Mouse (Mus musculus): ENCODE results near the gene Fcgr3. TPM values are rescaled to one million over a fixed set of nuclear protein-coding genes. Genes with fewer than 3 reads are reported as not detected.

Fcgr3 gene
- total and polyA plus RNA-seq, 3 experiments = 3.7 to 8.5 (median 6.1) TPM

- Histone ChIP-seq H3K36me3 (replicated peaks in 1 of 2; ENCODE audit: control insufficient read depth in 1 of 2, insufficient read depth in 1 of 2, low read length in 1 of 2) (no peaks in the 10 kb centered on the region), H3K9me3 (replicated peaks; ENCODE audit: low read length) (no peaks in the 10 kb centered on the region), H3K4me2 (ENCODE audit: insufficient read depth, low read depth, poor library complexity, severe bottlenecking) (peak overlapping the region; percentile 58), H3K4me1 (ENCODE audit: control insufficient read depth in 1 of 2, insufficient read depth in 2 of 2) (peaks cover 6 to 17% of the 10 kb centered on the region in 2 experiments), H3K4me3 (replicated peaks in 1 of 3; ENCODE audit: low read depth in 2 of 3, low read length in 2 of 3, poor library complexity in 1 of 3) (peak overlapping the region in 2 of 3 experiments; percentile 52 to 65), H3K27ac (ENCODE audit: insufficient read depth, low read depth) (no peak overlapping the region), H3K27me3 (replicated peaks) (no peaks in the 10 kb centered on the region), H3K9ac (ENCODE audit: insufficient read depth, low read depth) (peak overlapping the region; percentile 20; the same call in 1 of the 2 replicates), H3K79me2 (replicated peaks; ENCODE audit: control insufficient read depth, extremely low read depth, insufficient read depth, poor library complexity, severe bottlenecking) (no peaks in the 10 kb centered on the region)
- no peak for TF ChIP-seq CHD1 (IDR thresholded peaks at IDR 0.05; ENCODE audit: low read depth, low read length)
- TF ChIP-seq CTCF (conservative IDR thresholded peaks at IDR 0.05 in 1 of 2, IDR thresholded peaks at IDR 0.05 in 1 of 2; ENCODE audit: low read depth in 2 of 2, low read length in 2 of 2) = peak in 1 of 2 experiments; percentile 41; a peak in 2 of 4 replicates
- no peak for TF ChIP-seq MEF2A (IDR thresholded peaks at IDR 0.05; ENCODE audit: borderline replicate concordance, low read depth, low read length)
- TF ChIP-seq MXI1 (IDR thresholded peaks at IDR 0.05; ENCODE audit: low read depth, low read length) = 0 out of 2 replicates have a peak, but pooled peaks have one; percentile 19
- TF ChIP-seq SMC3 (IDR thresholded peaks at IDR 0.05; ENCODE audit: low read depth, low read length) = 0 out of 2 replicates have a peak, but pooled peaks have one; percentile 11
- DNase-seq (ENCODE audit: extremely low read depth) = no peak
- in situ Hi-C loops (cut with MboI; ENCODE audit: low pct_ligation_motif_present, low pct_unique_long_range_greater_than_20kb, low sequenced_read_pairs) (loop anchor here (5.0 kb wide), 2 partner anchors 109 to 216 kb away; partner anchors contain the start of gene Tomm40l), dilution Hi-C loops (cut with MboI; ENCODE audit: extremely low pct_ligation_motif_present, extremely low pct_unique_long_range_greater_than_20kb, low sequenced_read_pairs) (no loop called here)
Observed at GRCm38 (mm10) chr1:171112986-171113385, 48.3 kb upstream of the Fcgr3 start.

DNA sequence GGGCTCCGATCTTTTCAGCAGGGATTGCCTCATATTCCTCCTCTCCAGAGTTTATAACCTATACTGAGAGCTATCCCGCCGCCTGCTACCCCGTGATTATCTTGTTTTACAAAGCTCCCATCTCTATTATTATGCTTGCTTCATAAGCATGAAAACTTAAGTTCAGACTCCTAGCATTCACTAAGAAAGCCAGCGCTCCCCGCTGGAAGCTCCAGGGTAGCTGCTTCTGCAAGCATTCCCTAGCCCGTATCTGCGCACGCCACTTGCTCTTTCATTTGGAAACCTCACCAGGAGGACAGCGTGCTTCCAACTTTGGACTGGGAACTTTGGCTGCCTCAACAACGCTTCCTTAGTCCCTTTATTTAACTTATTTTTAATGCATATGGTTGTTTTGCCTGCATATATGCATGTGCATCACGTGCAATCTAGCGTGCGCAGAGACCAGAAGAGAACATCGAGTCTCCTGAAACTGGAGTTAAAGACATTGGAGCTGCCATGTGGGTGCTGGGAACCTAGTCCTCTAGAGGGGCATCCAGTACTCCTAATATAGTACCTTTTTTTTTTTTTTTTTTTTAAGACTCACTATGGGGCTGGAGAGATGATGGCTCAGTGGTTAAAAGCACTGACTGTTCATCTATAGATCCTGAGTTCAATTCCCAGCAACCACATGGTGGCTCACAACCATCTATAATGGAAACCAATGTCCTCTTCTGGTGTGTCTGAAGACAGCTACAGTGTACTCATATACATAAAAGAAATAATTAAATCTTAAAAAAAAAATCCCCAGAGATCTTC lies 47.2 kb upstream of the Fcgr3 start:
- no peaks in the 10 kb centered on the region for H3K27me3 ChIP-seq (replicated peaks)
- H3K4me2 ChIP-seq (ENCODE audit: insufficient read depth, low read depth, poor library complexity, severe bottlenecking) = peak overlapping the region; percentile 93
- peak overlapping the region; percentile 72 for H3K9ac ChIP-seq (ENCODE audit: insufficient read depth, low read depth)
- DNase-seq (ENCODE audit: extremely low read depth) = no peak
- dilution Hi-C loops (cut with MboI; ENCODE audit: extremely low pct_ligation_motif_present, extremely low pct_unique_long_range_greater_than_20kb, low sequenced_read_pairs) = no loop called here
- TF ChIP-seq ZKSCAN1 (IDR thresholded peaks at IDR 0.05; ENCODE audit: borderline replicate concordance, low read depth, low read length) = no peak
- peak; percentile 64; the same call in 1 of the 2 replicates for TF ChIP-seq MAX (IDR thresholded peaks at IDR 0.05; ENCODE audit: low read length)
- TF ChIP-seq TBP (conservative IDR thresholded peaks at IDR 0.05; ENCODE audit: low read depth, low read length) = 0 out of 2 replicates have a peak, but pooled peaks have one; percentile 29
- peak; percentile 70 for TF ChIP-seq MXI1 (IDR thresholded peaks at IDR 0.05; ENCODE audit: low read depth, low read length)
- no peak for TF ChIP-seq ZMIZ1 (IDR thresholded peaks at IDR 0.05; ENCODE audit: low read depth, low read length)
- no peak for TF ChIP-seq CHD1 (IDR thresholded peaks at IDR 0.05; ENCODE audit: low read depth, low read length)
- no peak for TF ChIP-seq POLR2A (IDR thresholded peaks at IDR 0.05; ENCODE audit: low read depth, low read length)
- TF ChIP-seq SIN3A (IDR thresholded peaks at IDR 0.05; ENCODE audit: low read length) = no peak
- TF ChIP-seq EP300 (IDR thresholded peaks at IDR 0.05; ENCODE audit: low read length) = no peak
- TF ChIP-seq UBTF (IDR thresholded peaks at IDR 0.05; ENCODE audit: low read depth, low read length) = 0 out of 2 replicates have a peak, but pooled peaks have one; percentile 45
- no peak for TF ChIP-seq ELF1 (IDR thresholded peaks at IDR 0.05; ENCODE audit: low read depth, low read length)
- TF ChIP-seq BHLHE40 (IDR thresholded peaks at IDR 0.05; ENCODE audit: low read depth, low read length) = peak; percentile 93
- TF ChIP-seq MYC (IDR thresholded peaks at IDR 0.05; ENCODE audit: low read depth, low read length) = no peak
- TF ChIP-seq ZNF384 (IDR thresholded peaks at IDR 0.05; ENCODE audit: low read depth, low read length) = peak; percentile 86
- TF ChIP-seq JUND (conservative IDR thresholded peaks at IDR 0.05; ENCODE audit: low read depth, low read length) = no peak
- no peak for TF ChIP-seq CHD2 (IDR thresholded peaks at IDR 0.05; ENCODE audit: low read length)
- TF ChIP-seq ETS1 (conservative IDR thresholded peaks at IDR 0.05; ENCODE audit: low read depth, low read length) = no peak
- TF ChIP-seq MEF2A (IDR thresholded peaks at IDR 0.05; ENCODE audit: borderline replicate concordance, low read depth, low read length) = no peak
- peaks cover 6 to 17% of the 10 kb centered on the region in 2 experiments for H3K4me1 ChIP-seq (ENCODE audit: control insufficient read depth in 1 of 2, insufficient read depth in 2 of 2)
- no peaks in the 10 kb centered on the region for H3K36me3 ChIP-seq (replicated peaks in 1 of 2; ENCODE audit: control insufficient read depth in 1 of 2, insufficient read depth in 1 of 2, low read length in 1 of 2)
- no peaks in the 10 kb centered on the region for H3K9me3 ChIP-seq (replicated peaks; ENCODE audit: low read length)
- H3K27ac ChIP-seq (ENCODE audit: insufficient read depth, low read depth) = no peak overlapping the region
- H3K79me2 ChIP-seq (replicated peaks; ENCODE audit: control insufficient read depth, extremely low read depth, insufficient read depth, poor library complexity, severe bottlenecking) = no peaks in the 10 kb centered on the region
- in situ Hi-C loops (cut with MboI; ENCODE audit: low pct_ligation_motif_present, low pct_unique_long_range_greater_than_20kb, low sequenced_read_pairs) = loop anchor here (5.0 kb wide), 2 partner anchors 110 to 215 kb away; partner anchors contain the start of gene Tomm40l
- peak overlapping the region; percentile 53 to 64 (median 59) for H3K4me3 ChIP-seq (replicated peaks in 1 of 3; ENCODE audit: low read depth in 2 of 3, low read length in 2 of 3, poor library complexity in 1 of 3)

Measured in CH12.LX (cell line).